Mouse (Mus musculus): ENCODE results near the gene Egr2. TPM values are rescaled to one million over a fixed set of nuclear protein-coding genes. Genes with fewer than 3 reads are reported as not detected.

Egr2 gene
- polyA plus RNA-seq, 1 experiment, result 4.2 TPM

- peak overlapping the region; percentile 84 for H3ac ChIP-seq (ENCODE audit: control insufficient read depth, insufficient read length, low read depth)
- peaks cover 31% of the 10 kb centered on the region for H3K36me3 ChIP-seq (ENCODE audit: control insufficient read depth, insufficient read depth)
Measured at GRCm38 (mm10) chr10:67548261-67548854, 13.1 kb downstream of the Egr2 start.

DNA sequence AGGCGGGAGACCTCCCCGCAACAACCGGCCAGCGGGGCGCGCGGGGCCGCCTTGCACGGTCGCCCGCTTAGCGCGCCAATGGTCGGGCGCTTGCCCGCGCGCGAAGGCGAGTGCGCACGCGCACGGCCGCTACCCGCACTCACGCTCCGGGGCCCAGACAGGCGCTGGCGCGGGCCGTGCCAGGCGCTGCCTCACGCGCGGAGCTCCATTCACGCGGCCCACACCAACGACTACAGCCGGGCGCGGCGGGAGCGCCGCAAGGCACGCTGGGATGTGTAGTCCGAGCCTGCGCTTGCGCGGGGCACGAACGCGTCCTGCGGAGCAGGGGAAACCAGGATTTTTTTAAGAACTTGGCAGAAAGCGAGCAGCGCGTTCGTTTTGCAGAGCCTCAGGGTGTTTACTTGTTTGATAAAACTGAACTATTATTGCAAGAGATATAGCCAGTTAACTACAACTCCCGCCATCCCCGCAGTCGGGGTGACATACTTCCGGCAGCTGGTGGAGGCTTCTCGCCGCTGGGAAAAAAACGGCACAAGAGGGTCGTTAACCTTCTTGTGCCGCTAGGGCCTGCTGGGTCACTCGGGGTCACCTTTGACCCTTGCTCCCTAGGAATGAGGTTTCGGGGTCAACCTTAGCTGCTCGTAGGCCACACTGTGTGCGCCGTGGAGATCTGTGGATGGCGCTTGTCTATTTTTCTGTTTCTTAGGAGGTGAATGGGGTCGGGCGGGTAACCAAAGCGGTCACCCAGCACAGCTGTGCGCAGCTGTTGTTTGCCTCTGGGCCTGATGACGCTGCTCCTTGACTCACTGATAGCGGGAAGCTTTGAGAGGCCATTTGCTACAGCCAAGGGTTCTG, 13.8 kb downstream of the Egr2 start, which contains the start of gene Ado:
Ado (minus strand) TSS at position 79 of the 855 bp plus-strand sequence.
- Histone ChIP-seq H3K36me3 (ENCODE audit: control insufficient read depth, insufficient read depth) (peaks cover 25% of the 10 kb centered on the region), H3ac (ENCODE audit: control insufficient read depth, insufficient read length, low read depth) (peak within 1 kb of the TSS; percentile 90), H3K27me3 (ENCODE audit: control insufficient read depth, insufficient read depth, insufficient read length) (no peaks in the 10 kb centered on the region), H3K4me3 (ENCODE audit: insufficient read depth, poor library complexity, severe bottlenecking) (peak within 1 kb of the TSS; percentile 85), H3K79me3 (ENCODE audit: low read depth) (peaks cover 43% of the 10 kb centered on the region), H3K79me2 (ENCODE audit: control insufficient read depth, insufficient read depth) (peaks cover 78% of the 10 kb centered on the region)
- TF ChIP-seq USF1 (IDR thresholded peaks at IDR 0.05; ENCODE audit: low read depth) (no peak), MAX (IDR thresholded peaks at IDR 0.05) (peak; percentile 10), MYOD1 (IDR thresholded peaks at IDR 0.05; ENCODE audit: control insufficient read depth, insufficient read length, low read depth) (peak; percentile 96), CEBPB (IDR thresholded peaks at IDR 0.05; ENCODE audit: low read depth) (no peak), CTCF (IDR thresholded peaks at IDR 0.05; ENCODE audit: control insufficient read depth, insufficient read depth, insufficient read length) (no peak), FOSL1 (IDR thresholded peaks at IDR 0.05; ENCODE audit: insufficient read depth, low read length, poor library complexity, severe bottlenecking) (no peak)

More at GRCm38 (mm10) chr10:67548261-67548854, 13.1 kb downstream of the Egr2 start:
- peak overlapping the region; percentile 85 for H3K4me3 ChIP-seq (ENCODE audit: insufficient read depth, poor library complexity, severe bottlenecking)
- peaks cover 48% of the 10 kb centered on the region for H3K79me3 ChIP-seq (ENCODE audit: low read depth)
- no peak for TF ChIP-seq MYOD1 (IDR thresholded peaks at IDR 0.05; ENCODE audit: control insufficient read depth, insufficient read length, low read depth)
- no peak for TF ChIP-seq MYOG (IDR thresholded peaks at IDR 0.05; ENCODE audit: control insufficient read depth, extremely low read depth, insufficient read length)
- TF ChIP-seq MAX (IDR thresholded peaks at IDR 0.05), result no peak
- TF ChIP-seq CEBPB (IDR thresholded peaks at IDR 0.05; ENCODE audit: low read depth), result no peak
- TF ChIP-seq CTCF (IDR thresholded peaks at IDR 0.05; ENCODE audit: control insufficient read depth, insufficient read depth, insufficient read length), result no peak
- H3K79me2 ChIP-seq (ENCODE audit: control insufficient read depth, insufficient read depth), result peaks cover 82% of the 10 kb centered on the region
- H3K27me3 ChIP-seq (ENCODE audit: control insufficient read depth, insufficient read depth, insufficient read length), result no peaks in the 10 kb centered on the region

DNA sequence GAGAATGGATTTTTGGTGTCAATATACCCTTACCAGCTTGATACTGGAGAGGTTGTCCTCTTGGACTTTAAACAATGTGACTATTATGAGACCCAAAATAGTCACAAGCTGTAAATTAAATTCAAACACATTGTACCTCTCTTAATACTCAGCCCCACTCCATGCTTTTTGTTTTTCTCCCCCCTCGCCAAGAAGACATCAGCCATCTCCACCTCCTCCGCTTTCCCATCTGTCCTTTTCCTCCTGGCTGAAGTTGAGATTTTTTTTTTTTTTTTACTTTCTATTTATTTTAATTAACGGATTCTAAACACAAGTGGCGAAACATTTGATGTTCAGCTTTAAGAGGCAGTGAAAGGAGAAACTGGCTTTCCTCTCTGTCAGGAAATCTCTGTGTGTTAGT, 22.8 kb downstream of the Egr2 start:
- TF ChIP-seq MAX (IDR thresholded peaks at IDR 0.05) (no peak), CEBPB (IDR thresholded peaks at IDR 0.05; ENCODE audit: low read depth) (no peak), FOSL1 (IDR thresholded peaks at IDR 0.05; ENCODE audit: insufficient read depth, low read length, poor library complexity, severe bottlenecking) (no peak), MYOG (IDR thresholded peaks at IDR 0.05; ENCODE audit: control insufficient read depth, extremely low read depth, insufficient read length) (no peak), USF1 (IDR thresholded peaks at IDR 0.05; ENCODE audit: low read depth) (no peak), CTCF (IDR thresholded peaks at IDR 0.05; ENCODE audit: control insufficient read depth, insufficient read depth, insufficient read length) (no peak), MYOD1 (IDR thresholded peaks at IDR 0.05; ENCODE audit: control insufficient read depth, insufficient read length, low read depth) (no peak)
- no peaks in the 10 kb centered on the region for H3K27me3 ChIP-seq (ENCODE audit: control insufficient read depth, insufficient read depth, insufficient read length)
- peaks cover 7% of the 10 kb centered on the region for H3K79me2 ChIP-seq (ENCODE audit: control insufficient read depth, insufficient read depth)
- H3K79me3 ChIP-seq (ENCODE audit: low read depth), result no peaks in the 10 kb centered on the region
- H3ac ChIP-seq (ENCODE audit: control insufficient read depth, insufficient read length, low read depth), result no peak overlapping the region
- no peaks in the 10 kb centered on the region for H3K36me3 ChIP-seq (ENCODE audit: control insufficient read depth, insufficient read depth)
- no peak overlapping the region for H3K4me3 ChIP-seq (ENCODE audit: insufficient read depth, poor library complexity, severe bottlenecking)

GRCm38 (mm10) chr10:67559765-67560394, 24.6 kb downstream of the Egr2 start:
- no peaks in the 10 kb centered on the region for H3K79me3 ChIP-seq (ENCODE audit: low read depth)

DNA sequence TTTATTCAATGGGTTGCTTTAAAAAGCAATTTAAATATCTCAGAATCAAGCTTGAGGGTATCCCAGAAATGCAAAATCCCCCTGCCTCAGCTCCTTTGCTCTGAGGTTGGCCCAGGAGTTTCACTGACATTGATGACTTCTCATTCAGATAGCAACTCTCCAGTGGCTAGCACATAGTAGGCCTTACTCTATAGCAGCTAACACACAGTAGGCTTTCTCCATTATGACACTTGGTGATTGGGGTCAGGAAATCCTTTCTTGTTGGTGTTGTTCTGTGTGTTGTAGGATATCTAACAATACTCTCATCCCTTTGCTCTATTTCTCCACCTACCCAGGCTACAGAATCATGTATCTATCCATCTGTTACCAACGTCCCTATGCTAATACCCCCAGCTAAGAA, 25.9 kb downstream of the Egr2 start:
- no peaks in the 10 kb centered on the region for H3K79me2 ChIP-seq (ENCODE audit: control insufficient read depth, insufficient read depth)
- H3ac ChIP-seq (ENCODE audit: control insufficient read depth, insufficient read length, low read depth), result no peak overlapping the region
- TF ChIP-seq CTCF (IDR thresholded peaks at IDR 0.05; ENCODE audit: control insufficient read depth, insufficient read depth, insufficient read length), result no peak
- TF ChIP-seq MAX (IDR thresholded peaks at IDR 0.05), result no peak
- TF ChIP-seq MYOG (IDR thresholded peaks at IDR 0.05; ENCODE audit: control insufficient read depth, extremely low read depth, insufficient read length), result no peak
- TF ChIP-seq CEBPB (IDR thresholded peaks at IDR 0.05; ENCODE audit: low read depth), result no peak
- no peak for TF ChIP-seq MYOD1 (IDR thresholded peaks at IDR 0.05; ENCODE audit: control insufficient read depth, insufficient read length, low read depth)
- no peak for TF ChIP-seq FOSL1 (IDR thresholded peaks at IDR 0.05; ENCODE audit: insufficient read depth, low read length, poor library complexity, severe bottlenecking)
- no peak for TF ChIP-seq USF1 (IDR thresholded peaks at IDR 0.05; ENCODE audit: low read depth)
- no peaks in the 10 kb centered on the region for H3K79me3 ChIP-seq (ENCODE audit: low read depth)
- H3K4me3 ChIP-seq (ENCODE audit: insufficient read depth, poor library complexity, severe bottlenecking), result no peak overlapping the region
- no peaks in the 10 kb centered on the region for H3K36me3 ChIP-seq (ENCODE audit: control insufficient read depth, insufficient read depth)
- no peaks in the 10 kb centered on the region for H3K27me3 ChIP-seq (ENCODE audit: control insufficient read depth, insufficient read depth, insufficient read length)

More at GRCm38 (mm10) chr10:67559765-67560394, 24.6 kb downstream of the Egr2 start:
- Histone ChIP-seq H3K79me2 (ENCODE audit: control insufficient read depth, insufficient read depth) (no peaks in the 10 kb centered on the region), H3K4me3 (ENCODE audit: insufficient read depth, poor library complexity, severe bottlenecking) (no peak overlapping the region), H3ac (ENCODE audit: control insufficient read depth, insufficient read length, low read depth) (no peak overlapping the region), H3K27me3 (ENCODE audit: control insufficient read depth, insufficient read depth, insufficient read length) (no peaks in the 10 kb centered on the region), H3K36me3 (ENCODE audit: control insufficient read depth, insufficient read depth) (no peaks in the 10 kb centered on the region)
- TF ChIP-seq CEBPB (IDR thresholded peaks at IDR 0.05; ENCODE audit: low read depth) (no peak), MYOG (IDR thresholded peaks at IDR 0.05; ENCODE audit: control insufficient read depth, extremely low read depth, insufficient read length) (no peak), CTCF (IDR thresholded peaks at IDR 0.05; ENCODE audit: control insufficient read depth, insufficient read depth, insufficient read length) (no peak), FOSL1 (IDR thresholded peaks at IDR 0.05; ENCODE audit: insufficient read depth, low read length, poor library complexity, severe bottlenecking) (no peak), MYOD1 (IDR thresholded peaks at IDR 0.05; ENCODE audit: control insufficient read depth, insufficient read length, low read depth) (no peak), MAX (IDR thresholded peaks at IDR 0.05) (no peak), USF1 (IDR thresholded peaks at IDR 0.05; ENCODE audit: low read depth) (no peak)
